Mouse (Mus musculus): ENCODE measurements around the gene Boll. TPM values are rescaled to one million over a fixed set of nuclear protein-coding genes. Genes with fewer than 3 reads are reported as not detected.

Gene Boll
- polyA plus RNA-seq, 1 experiment from 2014 or later, result 1.4 TPM

DNA sequence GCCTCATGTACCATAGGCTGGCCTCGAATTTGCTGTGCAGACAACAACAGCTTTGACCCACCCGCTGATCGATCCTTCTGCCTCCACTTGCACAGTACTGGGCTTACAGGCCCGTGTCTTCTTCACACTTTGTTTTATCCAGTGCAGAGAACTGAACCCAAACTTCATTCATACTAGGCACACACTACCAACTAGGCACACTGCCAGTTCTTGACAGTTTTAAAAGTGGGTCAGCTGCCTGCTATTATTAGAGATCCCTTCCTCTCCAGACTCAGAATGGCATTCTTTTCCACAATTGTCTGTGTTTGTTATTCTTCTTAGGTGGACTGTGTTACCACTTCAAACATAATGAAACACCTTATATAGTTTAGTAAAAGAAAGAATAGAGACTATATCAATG, 141.9 kb downstream of the Boll start:
- peaks cover 4% of the 10 kb centered on the region; the same call in 1 of the 2 replicates for H3K4me1 ChIP-seq (ENCODE audit: control insufficient read depth, insufficient read depth, low read length)
- no peak overlapping the region for H3K27ac ChIP-seq (replicated peaks; ENCODE audit: low read depth, low read length)
- DNase-seq (ENCODE audit: low spot score), result peak; percentile 44

GRCm38 (mm10) chr1:55217191-55217590, 146.1 kb downstream of the Boll start:
- WGBS, result 50% methylated on average over 2 of the region's 2 CpGs
- no peaks in the 10 kb centered on the region for H3K9me3 ChIP-seq (ENCODE audit: control insufficient read depth, low read length)
- no peak overlapping the region for H3K27ac ChIP-seq (replicated peaks; ENCODE audit: low read depth, low read length)

More for the DNA sequence above, 141.9 kb downstream of the Boll start:
- WGBS, result 75% methylated on average over 4 of the region's 4 CpGs
- no peak overlapping the region for H3K9ac ChIP-seq (ENCODE audit: low read depth, low read length)
- no peak overlapping the region for H3K4me3 ChIP-seq (ENCODE audit: low read depth, low read length)
- no peak for ATAC-seq (ENCODE audit: low read depth)
- H3K4me2 ChIP-seq (ENCODE audit: low read depth, low read length), result no peak overlapping the region
- H3K27me3 ChIP-seq (replicated peaks; ENCODE audit: control insufficient read depth, insufficient read depth, low read length), result no peaks in the 10 kb centered on the region
- H3K36me3 ChIP-seq (ENCODE audit: control insufficient read depth, insufficient read depth, low read length), result no peaks in the 10 kb centered on the region
- no peaks in the 10 kb centered on the region for H3K9me3 ChIP-seq (ENCODE audit: control insufficient read depth, low read length)

GRCm38 (mm10) chr1:55215185-55215813, 148.0 kb downstream of the Boll start:
- H3K36me3 ChIP-seq (ENCODE audit: control insufficient read depth, insufficient read depth, low read length), result peaks cover 5% of the 10 kb centered on the region; the same call in 1 of the 2 replicates
- H3K4me2 ChIP-seq (ENCODE audit: low read depth, low read length), result no peak overlapping the region
- peaks cover 6% of the 10 kb centered on the region; the same call in 1 of the 2 replicates for H3K4me1 ChIP-seq (ENCODE audit: control insufficient read depth, insufficient read depth, low read length)
- no peaks in the 10 kb centered on the region for H3K27me3 ChIP-seq (replicated peaks; ENCODE audit: control insufficient read depth, insufficient read depth, low read length)
- peak; percentile 55; the same call in 1 of the 2 replicates for ATAC-seq (ENCODE audit: low read depth)
- 0 out of 2 replicates have a peak overlapping the region, but pooled peaks have one; percentile 21 for H3K27ac ChIP-seq (replicated peaks; ENCODE audit: low read depth, low read length)
- H3K4me3 ChIP-seq (ENCODE audit: low read depth, low read length), result no peak overlapping the region
- H3K9me3 ChIP-seq (ENCODE audit: control insufficient read depth, low read length), result no peaks in the 10 kb centered on the region
- WGBS, result 49% methylated on average over 11 of the region's 11 CpGs
- DNase-seq (ENCODE audit: low spot score), result no peak
- no peak overlapping the region for H3K9ac ChIP-seq (ENCODE audit: low read depth, low read length)

More at GRCm38 (mm10) chr1:55217191-55217590, 146.1 kb downstream of the Boll start:
- Histone ChIP-seq H3K36me3 (ENCODE audit: control insufficient read depth, insufficient read depth, low read length) (0 out of 2 replicates have a peak, but pooled peaks cover 5% of the 10 kb centered on the region), H3K4me3 (ENCODE audit: low read depth, low read length) (no peak overlapping the region), H3K9ac (ENCODE audit: low read depth, low read length) (no peak overlapping the region), H3K4me1 (ENCODE audit: control insufficient read depth, insufficient read depth, low read length) (no peaks in the 10 kb centered on the region; the same call in 1 of the 2 replicates), H3K4me2 (ENCODE audit: low read depth, low read length) (no peak overlapping the region), H3K27me3 (replicated peaks; ENCODE audit: control insufficient read depth, insufficient read depth, low read length) (no peaks in the 10 kb centered on the region)
- ATAC-seq (ENCODE audit: low read depth) (peak; percentile 55; the same call in 1 of the 2 replicates), DNase-seq (ENCODE audit: low spot score) (peak; percentile 63)

DNA sequence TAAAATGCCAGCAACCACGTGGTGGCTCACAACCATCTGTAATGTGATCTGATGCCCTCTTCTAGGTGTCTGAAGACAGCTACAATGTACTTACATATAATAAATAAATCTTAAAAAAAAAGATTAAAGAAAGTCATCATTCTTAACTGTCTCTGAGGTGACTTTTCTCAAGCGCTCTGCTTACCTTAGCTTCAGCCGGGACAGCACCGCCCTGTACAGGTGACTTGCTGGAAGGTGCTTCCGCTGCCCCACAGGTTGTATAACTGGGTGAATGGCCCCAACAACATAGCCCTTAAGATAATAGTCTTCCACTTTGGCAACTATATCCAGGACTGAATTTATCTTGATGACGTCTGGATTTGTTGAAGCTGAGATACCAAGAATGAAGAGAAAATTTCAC, 149.3 kb downstream of the Boll start:
- DNase-seq (ENCODE audit: low spot score) (no peak), ATAC-seq (ENCODE audit: low read depth) (no peak)
- Histone ChIP-seq H3K9ac (ENCODE audit: low read depth, low read length) (no peak overlapping the region), H3K9me3 (ENCODE audit: control insufficient read depth, low read length) (no peaks in the 10 kb centered on the region), H3K4me3 (ENCODE audit: low read depth, low read length) (no peak overlapping the region), H3K4me2 (ENCODE audit: low read depth, low read length) (no peak overlapping the region), H3K36me3 (ENCODE audit: control insufficient read depth, insufficient read depth, low read length) (peaks cover 5% of the 10 kb centered on the region; the same call in 1 of the 2 replicates), H3K27me3 (replicated peaks; ENCODE audit: control insufficient read depth, insufficient read depth, low read length) (no peaks in the 10 kb centered on the region), H3K27ac (replicated peaks; ENCODE audit: low read depth, low read length) (no peak overlapping the region), H3K4me1 (ENCODE audit: control insufficient read depth, insufficient read depth, low read length) (peaks cover 7% of the 10 kb centered on the region; the same call in 1 of the 2 replicates)
- 87% methylated on average over 6 of the region's 6 CpGs for WGBS

DNA sequence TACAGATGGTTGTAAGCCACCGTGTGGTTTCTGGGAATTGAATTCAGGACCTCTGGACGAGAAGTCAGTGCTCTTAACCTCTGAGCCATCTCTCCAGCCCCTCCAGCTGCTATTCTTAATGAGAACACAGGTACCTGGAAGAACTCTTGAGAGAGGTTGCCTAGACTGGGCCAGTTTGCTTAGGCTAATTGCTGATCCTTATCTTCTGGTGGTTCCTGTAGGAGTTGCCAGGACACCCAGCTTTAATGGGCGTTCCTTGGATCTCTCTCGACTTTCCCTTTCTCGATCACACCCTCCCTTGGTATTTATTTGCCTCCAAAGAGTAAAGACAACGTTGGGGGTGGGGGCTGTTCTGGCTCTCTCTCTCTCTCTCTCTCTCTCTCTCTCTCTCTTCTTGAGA, 149.8 kb downstream of the Boll start:
- H3K27ac ChIP-seq (replicated peaks; ENCODE audit: low read depth, low read length), result no peak overlapping the region
- 68% methylated on average over 6 of the region's 6 CpGs for WGBS
- no peak overlapping the region for H3K9ac ChIP-seq (ENCODE audit: low read depth, low read length)
- no peaks in the 10 kb centered on the region for H3K27me3 ChIP-seq (replicated peaks; ENCODE audit: control insufficient read depth, insufficient read depth, low read length)
- H3K4me1 ChIP-seq (ENCODE audit: control insufficient read depth, insufficient read depth, low read length), result peaks cover 7% of the 10 kb centered on the region; the same call in 1 of the 2 replicates
- ATAC-seq (ENCODE audit: low read depth), result no peak
- no peak overlapping the region for H3K4me2 ChIP-seq (ENCODE audit: low read depth, low read length)
- peaks cover 5% of the 10 kb centered on the region; the same call in 1 of the 2 replicates for H3K36me3 ChIP-seq (ENCODE audit: control insufficient read depth, insufficient read depth, low read length)
- no peak for DNase-seq (ENCODE audit: low spot score)
- H3K4me3 ChIP-seq (ENCODE audit: low read depth, low read length), result no peak overlapping the region
- no peaks in the 10 kb centered on the region for H3K9me3 ChIP-seq (ENCODE audit: control insufficient read depth, low read length)

GRCm38 (mm10) chr1:55212771-55213170, 150.5 kb downstream of the Boll start:
- H3K4me3 ChIP-seq (ENCODE audit: low read depth, low read length), result no peak overlapping the region
- DNase-seq (ENCODE audit: low spot score), result no peak
- H3K36me3 ChIP-seq (ENCODE audit: control insufficient read depth, insufficient read depth, low read length), result peaks cover 5% of the 10 kb centered on the region; the same call in 1 of the 2 replicates
- H3K4me1 ChIP-seq (ENCODE audit: control insufficient read depth, insufficient read depth, low read length), result peaks cover 7% of the 10 kb centered on the region; the same call in 1 of the 2 replicates
- no peak overlapping the region for H3K4me2 ChIP-seq (ENCODE audit: low read depth, low read length)
- 88% methylated on average over 4 of the region's 4 CpGs for WGBS
- H3K9ac ChIP-seq (ENCODE audit: low read depth, low read length), result no peak overlapping the region
- no peaks in the 10 kb centered on the region for H3K9me3 ChIP-seq (ENCODE audit: control insufficient read depth, low read length)
- H3K27me3 ChIP-seq (replicated peaks; ENCODE audit: control insufficient read depth, insufficient read depth, low read length), result no peaks in the 10 kb centered on the region
- H3K27ac ChIP-seq (replicated peaks; ENCODE audit: low read depth, low read length), result no peak overlapping the region
- ATAC-seq (ENCODE audit: low read depth), result no peak

- H3K4me3 ChIP-seq (ENCODE audit: low read depth, low read length), result no peak overlapping the region
- ATAC-seq (ENCODE audit: low read depth) (no peak), DNase-seq (ENCODE audit: low spot score) (no peak)
- H3K27me3 ChIP-seq (replicated peaks; ENCODE audit: control insufficient read depth, insufficient read depth, low read length), result no peaks in the 10 kb centered on the region
- H3K36me3 ChIP-seq (ENCODE audit: control insufficient read depth, insufficient read depth, low read length), result peaks cover 5% of the 10 kb centered on the region; the same call in 1 of the 2 replicates
- no peak overlapping the region for H3K4me2 ChIP-seq (ENCODE audit: low read depth, low read length)
- no peak overlapping the region for H3K27ac ChIP-seq (replicated peaks; ENCODE audit: low read depth, low read length)
- peaks cover 7% of the 10 kb centered on the region; the same call in 1 of the 2 replicates for H3K4me1 ChIP-seq (ENCODE audit: control insufficient read depth, insufficient read depth, low read length)
- 79% methylated on average over 8 of the region's 8 CpGs for WGBS
- H3K9ac ChIP-seq (ENCODE audit: low read depth, low read length), result no peak overlapping the region
- no peaks in the 10 kb centered on the region for H3K9me3 ChIP-seq (ENCODE audit: control insufficient read depth, low read length)
Observed at GRCm38 (mm10) chr1:55211081-55211480, 152.2 kb downstream of the Boll start.

DNA sequence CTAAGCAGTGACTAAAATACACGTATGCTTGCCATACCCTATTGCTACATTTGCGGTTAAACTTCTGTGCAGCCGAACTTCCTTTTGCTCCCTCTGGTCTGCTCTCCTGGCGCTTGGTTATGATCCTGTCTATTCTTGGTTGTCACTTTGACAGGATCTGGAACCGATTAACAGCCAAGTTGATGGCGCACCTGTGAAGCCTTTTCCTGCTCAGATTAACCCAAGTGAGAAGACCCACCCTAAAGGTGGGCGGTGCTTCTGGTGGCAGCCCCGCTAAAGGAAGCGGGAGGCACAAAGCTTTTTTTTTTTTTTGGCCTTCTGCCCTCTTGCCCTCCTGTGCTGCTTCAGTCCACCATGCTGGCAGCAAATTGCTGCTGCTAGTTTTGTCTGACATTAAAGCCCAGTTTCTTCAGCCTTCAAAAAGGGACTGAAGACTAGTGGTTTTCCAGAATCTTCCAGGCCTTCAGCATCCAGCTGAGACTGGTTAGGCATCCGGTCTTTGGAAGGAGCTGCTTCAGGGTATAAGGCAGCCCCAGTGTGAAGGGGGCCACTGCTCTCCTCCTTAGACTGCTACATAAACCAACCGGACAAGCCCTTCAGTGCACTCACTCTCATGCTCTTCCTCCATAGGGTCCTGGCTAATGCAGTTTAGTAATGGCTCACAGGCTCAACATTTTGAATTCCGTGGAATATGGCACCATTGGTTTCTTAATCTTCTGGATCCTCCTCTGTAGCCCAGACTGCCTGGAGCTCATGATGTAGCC, 152.9 kb downstream of the Boll start:
- Histone ChIP-seq H3K4me3 (ENCODE audit: low read depth, low read length) (no peak overlapping the region), H3K9ac (ENCODE audit: low read depth, low read length) (no peak overlapping the region), H3K27me3 (replicated peaks; ENCODE audit: control insufficient read depth, insufficient read depth, low read length) (no peaks in the 10 kb centered on the region), H3K9me3 (ENCODE audit: control insufficient read depth, low read length) (no peaks in the 10 kb centered on the region), H3K4me2 (ENCODE audit: low read depth, low read length) (no peak overlapping the region), H3K4me1 (ENCODE audit: control insufficient read depth, insufficient read depth, low read length) (peaks cover 7% of the 10 kb centered on the region; the same call in 1 of the 2 replicates), H3K27ac (replicated peaks; ENCODE audit: low read depth, low read length) (0 out of 2 replicates have a peak overlapping the region, but pooled peaks have one; percentile 23), H3K36me3 (ENCODE audit: control insufficient read depth, insufficient read depth, low read length) (peaks cover 5% of the 10 kb centered on the region; the same call in 1 of the 2 replicates)
- ATAC-seq (ENCODE audit: low read depth) (no peak), DNase-seq (ENCODE audit: low spot score) (peak; percentile 58)
- WGBS, result 36% methylated on average over 12 of the region's 12 CpGs

All from embryonic facial prominence, embryonic 14.5 days (tissue).